Mouse (Mus musculus) bone marrow macrophage, adult 2 months (primary cell): Measurements from ENCODE around the gene Gzmg.

Experiments used
- CTCF ChIP-seq: IDR thresholded peaks from 2 replicates; pipeline ENCODE4 v1.5.1; 2012; ENCODE audit warnings: low read depth, mild to moderate bottlenecking, low read length, moderate library complexity
- POLR2A ChIP-seq: IDR thresholded peaks from 2 replicates; pipeline ENCODE4 v1.6.1; 2012; ENCODE audit warnings: mild to moderate bottlenecking, low read depth, low read length, borderline replicate concordance

GRCm38 (mm10) chr14:56128341-56128740 is 31.0 kb downstream of the Gzmg start:
- TF ChIP-seq CTCF (no peak), POLR2A (no peak)
